Mouse (Mus musculus) embryonic fibroblast, embryonic 13.5 days (primary cell): ENCODE measurements at regions not wholly inside any gene's neighbourhood (a gene's known extent, or its start where the extent isn't known, plus 50 kb on each side); places are given as distances from the start of the nearest gene placed in this dataset.

Experiments
- CTCF ChIP-seq: IDR thresholded peaks from 2 replicates; pipeline ENCODE4 v1.5.1; 2011; ENCODE audit warnings: mild to moderate bottlenecking, control low read depth, low read length, moderate library complexity, borderline replicate concordance; ENCODE audit not compliant: insufficient read depth
- POLR2A ChIP-seq: IDR thresholded peaks from 2 replicates; pipeline ENCODE4 v1.6.1; 2011; ENCODE audit warnings: low read depth, mild to moderate bottlenecking, control low read depth, low read length, moderate library complexity

- TF ChIP-seq POLR2A (no peak), CTCF (no peak)
These were observed 178.8 kb downstream of the Kcnrg start for GRCm38 (mm10) chr14:61786031-61786430.
